Mouse (Mus musculus): ENCODE data around the gene Pam16. TPM values are rescaled to one million over a fixed set of nuclear protein-coding genes. Genes with fewer than 3 reads are reported as not detected.

The Pam16 gene
- polyA plus RNA-seq, 1 experiment from 2014 or later: 72.1 TPM

GRCm38 (mm10) chr16:4642937-4643336, 18.1 kb upstream of the Pam16 start:
- WGBS: 58% methylated on average over 6 of the region's 6 CpGs
- ATAC-seq: no peak
- Histone ChIP-seq H3K9me3 (ENCODE audit: control insufficient read depth) (no peaks in the 10 kb centered on the region), H3K4me1 (replicated peaks; ENCODE audit: control insufficient read depth, insufficient read depth, low read length) (peaks cover 19% of the 10 kb centered on the region; the same call in 1 of the 2 replicates), H3K27ac (ENCODE audit: low read depth, low read length) (peak overlapping the region; percentile 68; the same call in 1 of the 2 replicates), H3K36me3 (ENCODE audit: control insufficient read depth, insufficient read depth) (peaks cover 37% of the 10 kb centered on the region), H3K4me2 (replicated peaks; ENCODE audit: low read depth) (peak overlapping the region; percentile 89; the same call in 1 of the 2 replicates), H3K9ac (ENCODE audit: low read depth, low read length) (no peak overlapping the region; the same call in 1 of the 2 replicates), H3K4me3 (ENCODE audit: low read depth, low read length) (no peak overlapping the region), H3K27me3 (replicated peaks; ENCODE audit: control insufficient read depth, insufficient read depth, low read length) (no peaks in the 10 kb centered on the region)
- TF ChIP-seq CTCF (IDR thresholded peaks at IDR 0.05; ENCODE audit: low read depth): no peak

GRCm38 (mm10) chr16:4642190-4642589, 17.4 kb upstream of the Pam16 start:
- WGBS: 17% methylated on average over 13 of the region's 13 CpGs
- Histone ChIP-seq H3K27me3 (replicated peaks; ENCODE audit: control insufficient read depth, insufficient read depth, low read length) (no peaks in the 10 kb centered on the region), H3K4me2 (replicated peaks; ENCODE audit: low read depth) (peak overlapping the region; percentile 89), H3K4me1 (replicated peaks; ENCODE audit: control insufficient read depth, insufficient read depth, low read length) (peaks cover 19% of the 10 kb centered on the region; the same call in 1 of the 2 replicates), H3K9me3 (ENCODE audit: control insufficient read depth) (no peaks in the 10 kb centered on the region), H3K9ac (ENCODE audit: low read depth, low read length) (no peak overlapping the region), H3K4me3 (ENCODE audit: low read depth, low read length) (0 out of 2 replicates have a peak overlapping the region, but pooled peaks have one; percentile 9), H3K27ac (ENCODE audit: low read depth, low read length) (peak overlapping the region; percentile 68), H3K36me3 (ENCODE audit: control insufficient read depth, insufficient read depth) (peaks cover 32% of the 10 kb centered on the region)
- TF ChIP-seq CTCF (IDR thresholded peaks at IDR 0.05; ENCODE audit: low read depth): peak; percentile 30
- peak; percentile 48 for ATAC-seq

GRCm38 (mm10) chr16:4641119-4641838, 16.5 kb upstream of the Pam16 start:
- TF ChIP-seq CTCF (IDR thresholded peaks at IDR 0.05; ENCODE audit: low read depth): no peak
- H3K36me3 ChIP-seq (ENCODE audit: control insufficient read depth, insufficient read depth): peaks cover 28% of the 10 kb centered on the region
- peak overlapping the region; percentile 68; the same call in 1 of the 2 replicates for H3K9ac ChIP-seq (ENCODE audit: low read depth, low read length)
- ATAC-seq: no peak
- no peaks in the 10 kb centered on the region for H3K9me3 ChIP-seq (ENCODE audit: control insufficient read depth)
- H3K4me1 ChIP-seq (replicated peaks; ENCODE audit: control insufficient read depth, insufficient read depth, low read length): peaks cover 19% of the 10 kb centered on the region; the same call in 1 of the 2 replicates
- H3K27me3 ChIP-seq (replicated peaks; ENCODE audit: control insufficient read depth, insufficient read depth, low read length): no peaks in the 10 kb centered on the region
- peak overlapping the region; percentile 63 for H3K4me3 ChIP-seq (ENCODE audit: low read depth, low read length)
- H3K4me2 ChIP-seq (replicated peaks; ENCODE audit: low read depth): peak overlapping the region; percentile 89
- peak overlapping the region; percentile 80 for H3K27ac ChIP-seq (ENCODE audit: low read depth, low read length)
- 34% methylated on average over 3 of the region's 3 CpGs for WGBS

- Histone ChIP-seq H3K4me3 (ENCODE audit: low read depth, low read length) (peak overlapping the region; percentile 63), H3K4me1 (replicated peaks; ENCODE audit: control insufficient read depth, insufficient read depth, low read length) (peaks cover 19% of the 10 kb centered on the region; the same call in 1 of the 2 replicates), H3K4me2 (replicated peaks; ENCODE audit: low read depth) (peak overlapping the region; percentile 89), H3K9ac (ENCODE audit: low read depth, low read length) (peak overlapping the region; percentile 68), H3K27me3 (replicated peaks; ENCODE audit: control insufficient read depth, insufficient read depth, low read length) (no peaks in the 10 kb centered on the region), H3K36me3 (ENCODE audit: control insufficient read depth, insufficient read depth) (peaks cover 21% of the 10 kb centered on the region), H3K27ac (ENCODE audit: low read depth, low read length) (peak overlapping the region; percentile 80), H3K9me3 (ENCODE audit: control insufficient read depth) (no peaks in the 10 kb centered on the region)
- WGBS: 2% methylated on average over 17 of the region's 17 CpGs
- no peak for TF ChIP-seq CTCF (IDR thresholded peaks at IDR 0.05; ENCODE audit: low read depth)
- ATAC-seq: peak; percentile 74
These were observed 15.6 kb upstream of the Pam16 start for GRCm38 (mm10) chr16:4640267-4641005.

- no peak for TF ChIP-seq CTCF (IDR thresholded peaks at IDR 0.05; ENCODE audit: low read depth)
- H3K27me3 ChIP-seq (replicated peaks; ENCODE audit: control insufficient read depth, insufficient read depth, low read length): no peaks in the 10 kb centered on the region
- H3K9ac ChIP-seq (ENCODE audit: low read depth, low read length): peak within 1 kb of the TSS; percentile 68
- peak within 1 kb of the TSS; percentile 80 for H3K27ac ChIP-seq (ENCODE audit: low read depth, low read length)
- peak within 1 kb of the TSS; percentile 89 for H3K4me2 ChIP-seq (replicated peaks; ENCODE audit: low read depth)
- peaks cover 19% of the 10 kb centered on the region; the same call in 1 of the 2 replicates for H3K4me1 ChIP-seq (replicated peaks; ENCODE audit: control insufficient read depth, insufficient read depth, low read length)
- peak; percentile 87 for ATAC-seq
- H3K4me3 ChIP-seq (ENCODE audit: low read depth, low read length): peak within 1 kb of the TSS; percentile 63
- H3K9me3 ChIP-seq (ENCODE audit: control insufficient read depth): no peaks in the 10 kb centered on the region
- under 1% methylated on average over 22 of the region's 22 CpGs for WGBS
- peaks cover 21% of the 10 kb centered on the region for H3K36me3 ChIP-seq (ENCODE audit: control insufficient read depth, insufficient read depth)
These were observed 15.0 kb upstream of the Pam16 start, which contains the start of the genes Vasn and Dnaja3 for GRCm38 (mm10) chr16:4639831-4640237. Gene Vasn (plus strand): TSS chr16:4639941. Gene Dnaja3 (plus strand): TSS chr16:4639989.

GRCm38 (mm10) chr16:4638891-4639390, 14.2 kb upstream of the Pam16 start:
- 83% methylated on average over 3 of the region's 3 CpGs for WGBS
- no peak overlapping the region for H3K27ac ChIP-seq (ENCODE audit: low read depth, low read length)
- H3K4me3 ChIP-seq (ENCODE audit: low read depth, low read length): no peak overlapping the region
- no peak overlapping the region for H3K4me2 ChIP-seq (replicated peaks; ENCODE audit: low read depth)
- no peak overlapping the region for H3K9ac ChIP-seq (ENCODE audit: low read depth, low read length)
- no peak for ATAC-seq
- no peak for TF ChIP-seq CTCF (IDR thresholded peaks at IDR 0.05; ENCODE audit: low read depth)
- no peaks in the 10 kb centered on the region for H3K27me3 ChIP-seq (replicated peaks; ENCODE audit: control insufficient read depth, insufficient read depth, low read length)
- H3K36me3 ChIP-seq (ENCODE audit: control insufficient read depth, insufficient read depth): peaks cover 21% of the 10 kb centered on the region
- H3K4me1 ChIP-seq (replicated peaks; ENCODE audit: control insufficient read depth, insufficient read depth, low read length): peaks cover 19% of the 10 kb centered on the region; the same call in 1 of the 2 replicates
- H3K9me3 ChIP-seq (ENCODE audit: control insufficient read depth): no peaks in the 10 kb centered on the region
